Mouse (Mus musculus) naive thymus-derived CD4-positive, alpha-beta T cell, adult 2 months (primary cell): Measurements from ENCODE around the gene Racgap1.

Source experiments
- DNase-seq: peaks from one replicate; pipeline ENCODE4 v3.0.0-alpha.2; 2011; ENCODE audit warnings: low read depth

Racgap1 gene

GRCm38 (mm10) chr15:99651163-99651872 lies at the start of gene Racgap1:
Gene Racgap1, minus strand, starts transcription at chr15:99651656.
- peak; percentile 99 for DNase-seq

DNA sequence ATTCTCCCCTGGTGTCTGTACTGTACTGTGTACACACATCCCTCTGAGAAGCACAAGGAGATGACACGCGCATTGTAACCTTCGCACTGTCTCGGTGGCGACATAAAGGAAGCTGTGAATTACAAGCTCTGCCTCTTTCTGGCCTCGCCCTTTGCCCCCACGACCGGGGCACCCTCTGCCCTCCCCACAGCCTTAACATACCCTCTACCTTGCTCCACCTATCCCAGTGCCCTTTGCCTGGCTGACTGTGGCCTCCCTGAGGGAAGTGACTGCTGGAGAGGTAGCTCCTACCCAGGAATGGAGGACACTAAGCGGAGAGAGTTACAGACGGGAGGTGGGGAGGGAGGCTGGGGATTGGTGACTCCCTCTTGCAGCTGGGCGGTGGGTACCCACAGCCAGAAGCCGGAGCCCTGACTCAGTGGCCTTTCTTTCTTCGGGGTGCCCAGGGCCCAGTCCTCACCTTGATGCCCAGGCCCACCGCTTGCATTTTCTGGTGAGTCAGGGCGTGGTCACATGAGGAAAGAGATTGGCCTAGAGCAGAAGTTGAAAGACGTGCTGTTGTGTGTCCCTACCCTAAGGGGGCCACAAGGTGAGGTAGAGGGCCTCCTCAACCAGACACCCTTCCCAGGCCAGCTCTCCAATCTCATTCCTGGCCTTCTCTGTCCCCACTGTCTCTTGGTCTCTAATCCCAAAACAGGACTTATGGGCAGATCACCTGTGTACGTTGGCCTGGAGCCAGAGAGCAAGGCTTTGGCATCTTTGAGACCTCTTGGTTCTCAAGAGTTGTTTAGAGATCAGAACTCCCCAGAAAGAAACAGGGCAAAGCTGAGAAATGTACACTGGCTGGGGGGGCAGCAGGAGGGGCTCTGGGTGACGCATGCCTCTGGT lies 49.0 kb upstream of the Racgap1 start:
- DNase-seq = no peak

- DNase-seq = no peak
Measured at GRCm38 (mm10) chr15:99699715-99700114, 48.3 kb upstream of the Racgap1 start.

DNA sequence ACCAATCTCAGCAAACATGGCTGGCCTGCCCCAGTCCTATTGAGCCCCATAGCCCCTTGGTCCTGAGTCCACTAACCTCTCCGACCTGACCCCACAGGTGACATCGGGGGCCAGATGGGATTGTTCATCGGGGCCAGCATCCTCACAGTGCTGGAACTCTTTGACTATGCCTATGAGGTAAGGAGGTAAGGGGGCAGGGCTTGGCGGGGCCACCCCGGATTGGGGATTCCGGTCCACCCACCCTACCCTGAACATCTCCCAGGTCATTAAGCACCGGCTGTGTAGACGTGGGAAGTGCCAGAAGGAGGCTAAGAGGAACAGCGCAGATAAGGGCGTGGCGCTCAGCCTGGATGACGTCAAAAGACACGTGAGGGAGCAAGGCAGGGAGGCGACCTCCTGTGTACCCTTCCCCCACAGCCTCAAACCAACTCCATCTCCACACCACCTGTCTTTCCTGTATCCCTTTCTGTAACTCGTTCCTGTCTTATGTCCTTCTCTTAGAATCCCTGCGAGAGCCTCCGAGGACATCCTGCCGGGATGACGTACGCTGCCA lies 47.2 kb upstream of the Racgap1 start:
- DNase-seq = no peak

DNA sequence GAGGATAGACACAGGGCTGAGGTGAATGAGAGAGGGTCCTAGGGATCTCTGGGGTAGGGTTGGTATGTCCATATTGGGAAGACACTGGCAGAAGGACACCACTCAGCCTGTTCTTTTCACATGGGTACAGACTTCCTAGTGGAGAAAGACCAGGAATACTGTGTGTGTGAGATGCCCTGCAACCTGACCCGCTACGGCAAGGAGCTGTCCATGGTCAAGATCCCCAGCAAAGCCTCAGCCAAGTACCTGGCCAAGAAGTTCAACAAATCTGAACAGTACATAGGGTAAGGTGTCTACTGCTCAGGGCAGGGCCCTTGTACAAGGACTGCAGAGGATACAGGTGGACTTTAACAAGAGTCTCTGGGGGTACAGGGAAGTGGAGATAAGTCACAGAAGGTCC lies 45.9 kb upstream of the Racgap1 start:
- no peak for DNase-seq

- no peak for DNase-seq
Measured at GRCm38 (mm10) chr15:99691976-99692375, 40.5 kb upstream of the Racgap1 start.

- no peak for DNase-seq
Measured at GRCm38 (mm10) chr15:99690924-99691323, 39.5 kb upstream of the Racgap1 start.

DNA sequence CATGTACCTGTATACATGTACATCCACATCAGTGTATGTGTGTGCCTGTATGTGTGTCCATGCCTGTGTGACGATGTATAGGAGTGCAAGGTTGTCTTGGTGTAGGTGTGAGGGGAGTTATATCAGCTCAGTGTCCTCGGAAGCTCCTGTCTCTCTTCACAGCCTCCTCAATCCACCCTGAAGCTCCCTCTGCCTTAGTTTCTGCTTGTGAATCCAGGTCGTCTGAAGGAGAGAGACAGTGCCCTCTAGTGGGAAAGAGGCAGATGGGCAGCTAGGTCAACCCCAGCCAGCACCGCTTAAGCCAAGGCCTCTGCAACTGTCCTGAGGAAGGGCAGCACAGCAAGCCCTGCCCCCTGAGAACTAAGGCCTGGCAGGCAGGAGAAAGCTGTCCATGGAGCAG lies 37.3 kb upstream of the Racgap1 start:
- DNase-seq = peak; percentile 66

DNA sequence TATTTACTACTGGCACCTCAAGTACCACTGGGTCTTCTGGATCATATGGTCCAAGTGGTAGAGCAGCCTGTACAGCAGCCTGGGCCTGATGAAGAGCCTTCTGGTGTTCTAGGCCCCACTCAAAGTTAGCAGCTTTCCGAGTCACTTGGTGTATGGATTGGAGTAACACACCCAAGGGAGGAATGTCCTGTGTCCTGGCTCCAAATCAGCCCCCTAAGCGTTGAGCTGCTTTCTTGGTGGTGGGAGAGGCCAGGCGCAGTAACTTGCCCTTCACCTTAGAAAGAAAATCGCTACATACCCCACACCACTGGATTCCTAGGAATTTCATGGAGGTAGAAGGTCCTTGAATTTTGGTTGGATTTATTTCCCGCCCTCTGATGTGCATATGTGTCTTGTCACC lies 32.7 kb upstream of the Racgap1 start:
- DNase-seq = no peak

DNA sequence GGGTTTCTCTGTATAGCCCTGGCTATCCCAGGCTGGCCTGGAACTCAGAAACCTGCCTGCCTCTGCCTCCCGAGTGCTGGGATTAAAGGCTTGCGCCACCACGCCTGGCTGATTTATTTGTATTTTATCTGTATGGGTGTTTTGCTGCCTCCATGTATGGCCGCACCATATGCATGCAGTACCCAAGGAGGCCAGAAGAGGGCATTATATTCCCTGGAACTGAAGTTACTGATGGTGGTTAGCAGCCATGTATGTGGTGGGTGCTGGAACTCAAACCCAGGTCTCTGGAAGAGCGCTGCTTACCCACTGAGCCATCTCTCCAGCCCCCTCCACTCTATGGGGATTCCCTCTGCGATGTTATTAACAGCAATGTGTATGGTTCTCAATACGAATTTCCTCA lies 31.4 kb upstream of the Racgap1 start:
- DNase-seq = peak; percentile 55

GRCm38 (mm10) chr15:99679008-99679407 lies 27.6 kb upstream of the Racgap1 start:
- DNase-seq = no peak

DNA sequence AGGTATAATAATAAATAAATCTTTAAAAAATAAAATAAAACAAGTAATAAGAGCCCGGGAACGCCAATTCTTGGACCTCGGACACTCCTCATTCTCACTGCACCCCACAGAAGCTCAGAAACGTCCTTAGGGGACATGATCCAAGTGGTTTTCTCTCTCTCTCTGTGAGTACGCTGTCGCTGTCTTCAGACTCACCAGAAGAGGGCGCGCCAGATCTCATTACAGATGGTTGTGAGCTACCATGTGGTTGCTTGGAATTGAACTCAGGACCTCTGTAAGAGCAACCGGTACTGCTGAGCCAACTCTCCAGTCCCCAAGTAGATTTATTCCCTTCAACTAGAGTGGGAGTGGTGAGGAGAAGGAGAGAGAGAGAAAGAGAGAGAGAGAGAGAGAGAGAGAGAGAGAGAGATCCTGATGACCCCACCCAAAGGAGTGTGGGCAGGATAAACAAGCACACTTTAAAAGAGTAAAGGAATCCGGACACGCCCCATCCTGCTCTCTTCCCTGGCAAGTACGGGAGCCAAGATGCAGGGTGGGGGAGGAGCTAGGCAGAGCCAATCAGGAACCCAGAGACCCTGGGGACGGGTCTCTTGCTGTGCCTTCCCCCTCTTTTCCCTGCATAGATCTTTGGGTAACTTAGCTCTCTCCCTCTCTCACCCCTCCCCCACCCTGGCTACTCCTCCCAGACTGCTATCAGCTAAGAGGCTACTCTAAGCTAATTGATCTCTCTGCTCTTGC lies 26.8 kb upstream of the Racgap1 start:
- DNase-seq = peak; percentile 45

- no peak for DNase-seq
Measured at GRCm38 (mm10) chr15:99677089-99677488, 25.6 kb upstream of the Racgap1 start.

DNA sequence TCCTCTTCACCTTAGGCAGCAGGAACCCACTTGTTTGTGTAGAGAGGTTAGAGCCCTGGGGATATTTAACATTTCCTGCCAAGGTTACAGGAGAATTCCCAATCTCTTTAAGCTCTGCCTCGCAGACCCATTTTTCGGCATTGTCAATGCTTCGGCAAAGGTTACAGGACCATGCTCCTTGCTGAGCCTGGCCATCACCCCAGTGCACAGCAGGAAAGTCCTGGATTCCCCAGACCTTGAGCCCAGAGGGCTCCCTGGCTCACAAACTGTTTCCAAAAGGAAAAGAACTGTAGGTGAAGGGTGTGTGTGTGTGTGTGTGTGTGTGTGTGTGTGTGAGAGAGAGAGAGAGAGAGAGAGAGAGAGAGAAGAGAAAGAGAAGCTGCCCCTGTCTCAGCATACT lies 23.4 kb upstream of the Racgap1 start:
- DNase-seq = no peak

- no peak for DNase-seq
Measured at GRCm38 (mm10) chr15:99671783-99672182, 20.3 kb upstream of the Racgap1 start.

GRCm38 (mm10) chr15:99670964-99671670 lies 19.7 kb upstream of the Racgap1 start:
- no peak for DNase-seq

GRCm38 (mm10) chr15:99670154-99670821 lies 18.8 kb upstream of the Racgap1 start, which contains the start of gene Asic1:
Gene Asic1, plus strand, starts transcription at chr15:99670368.
- no peak for DNase-seq

DNA sequence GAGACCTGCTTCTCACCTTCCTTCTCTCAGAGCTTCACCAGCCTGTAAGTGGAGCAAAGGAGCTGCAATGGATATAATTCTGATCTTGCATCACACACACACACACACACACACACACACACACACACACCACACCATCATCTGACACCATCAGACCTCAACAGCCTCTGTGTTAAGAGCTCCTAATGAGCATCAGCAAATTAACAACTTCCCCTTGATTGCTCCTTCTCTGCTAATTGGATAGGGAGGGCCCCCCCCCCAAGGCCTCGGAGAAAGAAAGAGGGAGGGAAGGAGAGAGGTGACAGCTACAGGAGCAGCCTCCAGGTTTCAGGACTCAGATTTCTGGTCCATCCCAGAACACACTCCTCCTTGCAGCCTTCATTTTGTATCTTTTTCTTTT lies 17.9 kb upstream of the Racgap1 start:
- DNase-seq = no peak

- DNase-seq = peak; percentile 75
Measured at GRCm38 (mm10) chr15:99668881-99669280, 17.4 kb upstream of the Racgap1 start.

DNA sequence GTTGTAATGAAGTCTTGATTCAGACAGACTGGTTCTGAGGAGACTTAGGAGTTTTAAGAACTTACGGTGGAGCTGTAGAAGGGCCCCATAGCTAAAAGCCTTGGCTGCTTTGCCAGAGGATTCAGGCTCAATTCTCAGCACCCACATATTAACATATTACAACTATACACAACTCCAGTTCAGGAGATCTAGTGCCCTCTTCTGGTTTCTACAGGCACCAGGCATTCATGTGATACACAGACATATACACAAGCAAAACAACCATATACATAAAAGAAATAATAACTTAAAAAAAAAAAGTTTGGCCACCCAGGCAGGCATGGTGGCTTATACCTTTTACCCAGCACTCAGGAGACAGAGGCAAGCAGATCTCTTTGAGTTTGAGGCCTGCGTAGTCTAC lies 16.1 kb upstream of the Racgap1 start:
- DNase-seq = no peak
